Mouse (Mus musculus) mouse embryonic stem cell (cell line): ENCODE measurements at regions not wholly inside any gene's neighbourhood (a gene's known extent, or its start where the extent isn't known, plus 50 kb on each side); places are given as distances from the start of the nearest gene placed in this dataset.

ENCODE experiments used
- in situ Hi-C, 2 experiments: fragments of 300-500 bp; cut with MboI; formaldehyde crosslinking; loops; 1 replicate in 1 of 2; 3 replicates in 1 of 2; pipeline ENCODE4 v1.14.3; 2019 to 2020; ENCODE audit warnings: low sequenced_read_pairs in 2 of 2, low pct_unique_long_range_greater_than_20kb in 1 of 2, mixed read lengths in 1 of 2; ENCODE audit not compliant: unreplicated experiment in 1 of 2

DNA sequence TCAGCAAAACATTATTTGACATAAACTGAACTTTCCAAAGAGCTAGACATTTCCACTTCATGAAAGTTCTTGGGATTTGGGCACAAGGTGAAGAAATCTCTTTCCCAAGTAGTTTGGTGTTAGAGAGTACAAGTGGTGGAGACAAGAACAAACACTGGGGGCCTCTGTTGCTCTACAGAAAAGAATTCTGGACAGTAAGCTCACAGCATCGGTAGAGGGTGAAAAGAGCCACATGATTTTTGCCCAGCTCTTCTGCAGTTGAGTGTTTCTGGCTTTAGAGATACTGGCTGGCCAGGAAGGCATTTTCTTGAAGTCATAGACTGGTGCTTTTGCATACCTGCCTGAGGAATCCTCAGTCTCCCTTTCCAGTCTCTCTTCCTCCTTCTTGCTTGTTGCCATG is 127.8 kb downstream of the Stk31 start:
- in situ Hi-C loops, result loop anchor here in 1 of 2 experiments (25.0 kb wide), 1 partner anchor 764 kb away; no protein-coding TSS in a partner anchor

DNA sequence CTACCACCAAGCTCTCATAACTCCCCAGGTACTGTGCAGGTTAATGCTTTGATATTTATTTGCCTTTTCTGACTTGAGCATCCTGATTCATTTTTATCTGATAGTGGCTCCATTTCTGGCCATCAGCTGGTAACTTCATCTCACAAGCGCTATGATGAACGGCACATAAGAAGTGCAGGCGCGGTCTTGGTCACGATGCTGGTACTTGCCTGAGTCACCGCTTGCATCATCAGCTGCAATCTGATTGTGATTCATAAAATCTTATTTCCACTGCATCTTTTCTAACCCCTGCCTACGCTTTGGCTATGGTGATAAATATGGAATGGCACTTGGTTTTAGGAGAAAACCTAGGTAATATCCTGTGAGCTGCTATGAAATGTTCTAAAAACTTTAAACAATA is 128.3 kb downstream of the Stk31 start:
- in situ Hi-C loops, result loop anchor here in 1 of 2 experiments (25.0 kb wide), 1 partner anchor 764 kb away; no protein-coding TSS in a partner anchor

DNA sequence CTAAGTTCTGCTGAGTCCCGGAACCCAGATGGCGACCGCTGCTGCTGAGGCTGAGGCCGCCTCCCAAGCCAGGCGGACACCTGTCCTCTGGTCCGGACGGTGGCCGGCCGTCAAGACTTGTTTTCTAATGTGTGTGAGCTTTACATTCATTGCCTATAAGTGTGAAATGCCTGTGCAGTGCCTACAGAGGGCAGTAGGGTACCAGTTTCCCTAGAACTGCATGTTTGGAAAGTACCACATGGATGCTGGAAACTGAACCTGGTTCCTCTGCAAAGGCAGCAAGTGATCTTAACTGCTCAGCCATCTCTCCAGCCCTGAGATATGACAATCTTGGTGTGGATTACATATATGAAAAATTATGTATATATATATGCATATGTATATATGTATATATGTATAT is 138.6 kb downstream of the Stk31 start:
- in situ Hi-C loops, result no loop called here

DNA sequence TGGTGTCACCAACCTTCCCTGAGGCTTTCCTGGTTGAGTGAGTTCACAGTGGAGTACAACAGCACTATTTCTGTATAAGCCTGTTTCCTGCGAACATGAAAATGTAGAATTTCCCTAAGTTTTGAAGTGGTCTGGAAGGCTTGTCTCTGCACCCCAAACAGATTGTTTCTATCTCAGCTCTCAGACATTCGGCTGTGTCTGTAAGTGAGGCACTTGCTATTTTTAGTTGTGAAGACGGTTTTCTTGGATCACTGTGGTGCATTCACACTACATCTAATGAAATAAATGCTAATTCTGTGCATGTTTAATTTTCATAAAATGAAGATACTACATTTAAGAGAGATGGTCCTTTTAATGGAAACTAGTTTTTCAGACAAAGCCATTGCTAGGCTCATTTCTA is 139.1 kb downstream of the Stk31 start:
- in situ Hi-C loops, result no loop called here

DNA sequence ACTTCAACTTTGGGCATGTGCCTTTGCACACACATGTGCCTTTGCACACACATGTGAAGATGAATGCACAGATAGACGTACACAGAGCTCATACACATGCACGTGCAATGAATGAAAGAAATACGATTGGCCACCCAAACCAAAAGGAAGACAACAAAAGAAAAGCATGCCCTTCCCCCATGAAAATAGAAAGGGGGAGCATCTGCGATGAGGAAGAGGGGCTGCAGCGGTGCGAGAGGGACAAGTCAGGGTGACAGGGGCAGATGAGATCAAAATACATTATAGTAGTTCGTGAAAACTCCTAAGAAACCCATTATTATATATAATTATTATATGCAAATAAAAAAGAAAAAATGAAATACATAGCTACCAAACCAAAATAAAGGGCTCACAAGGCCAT is 149.5 kb downstream of the Stk31 start:
- in situ Hi-C loops, result no loop called here

DNA sequence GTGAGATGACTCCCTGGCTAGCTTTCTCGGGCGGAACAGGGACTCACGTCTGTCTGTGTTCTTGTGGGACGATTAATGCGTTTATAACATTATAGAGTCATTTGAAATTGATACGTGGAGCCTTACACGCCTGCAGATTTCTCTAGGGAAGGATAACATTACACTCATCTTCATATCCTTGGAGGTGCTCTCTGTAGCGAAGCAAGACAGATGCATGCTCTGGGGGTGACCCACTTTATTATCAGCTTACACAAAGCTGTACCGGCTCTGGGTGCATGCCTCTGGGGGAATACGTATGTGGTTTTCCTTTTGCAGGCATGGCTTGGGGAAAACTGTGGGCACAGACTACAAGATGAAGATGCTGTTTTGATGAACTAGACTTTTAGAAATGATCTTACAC is 159.7 kb downstream of the Stk31 start:
- in situ Hi-C loops, result no loop called here

DNA sequence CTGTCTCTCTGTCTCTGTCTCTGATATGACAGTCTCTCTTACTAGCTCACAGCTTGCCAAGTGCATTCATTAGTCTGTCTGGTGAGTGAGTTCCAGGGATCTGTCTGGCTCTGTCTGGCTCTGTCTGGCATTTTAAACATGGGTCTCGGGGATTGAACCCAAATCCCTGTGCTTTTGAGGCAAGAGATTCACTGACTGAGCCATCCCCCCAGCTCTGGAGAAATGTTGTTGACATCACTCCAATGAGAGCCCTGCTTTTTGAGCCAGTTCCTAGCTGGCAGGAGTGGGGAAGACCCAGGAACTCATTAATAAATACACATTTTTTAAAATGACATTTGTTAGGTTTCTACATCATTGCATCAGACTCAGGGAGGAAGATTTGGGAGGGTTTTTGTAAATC is 163.1 kb downstream of the Stk31 start:
- in situ Hi-C loops, result no loop called here

DNA sequence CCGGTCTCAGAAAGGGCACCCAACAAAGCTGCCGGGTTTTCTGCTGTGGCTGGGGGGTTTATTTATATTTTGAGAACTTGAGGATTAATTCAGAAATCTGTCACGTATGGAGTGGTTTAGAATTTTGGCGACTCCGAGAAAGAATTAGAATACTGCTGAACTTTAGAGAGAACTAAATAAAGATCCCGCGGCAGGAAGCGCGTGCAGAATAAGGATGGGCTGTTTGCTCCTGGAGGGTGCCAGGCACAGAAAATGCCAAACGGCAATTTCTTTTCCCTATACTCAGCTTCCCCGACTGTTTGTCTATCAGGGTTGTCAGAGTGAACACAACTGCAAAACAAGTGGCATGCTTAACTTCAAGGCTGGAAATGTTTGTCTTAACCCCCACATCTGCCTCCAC is 163.7 kb downstream of the Stk31 start:
- in situ Hi-C loops, result no loop called here

DNA sequence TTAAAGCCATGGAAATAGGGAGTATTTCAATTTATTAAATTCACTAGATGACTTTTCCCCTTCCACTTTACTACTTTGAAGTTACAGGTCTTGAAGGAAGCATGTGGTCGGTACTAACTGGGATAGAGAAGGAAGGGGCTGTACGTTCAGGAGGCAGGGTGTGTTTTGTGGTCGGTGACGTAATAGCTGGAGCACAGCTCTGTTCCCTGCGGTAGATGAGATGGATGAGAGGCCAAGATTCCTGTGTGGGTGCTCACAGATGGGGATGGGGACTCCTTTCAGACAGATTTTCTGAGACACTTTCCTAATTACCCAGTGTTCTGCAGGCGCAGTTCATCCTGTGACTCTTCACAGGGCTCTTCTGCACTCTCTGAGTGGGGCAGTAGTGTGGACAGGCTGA is 182.9 kb downstream of the Stk31 start:
- in situ Hi-C loops, result no loop called here

DNA sequence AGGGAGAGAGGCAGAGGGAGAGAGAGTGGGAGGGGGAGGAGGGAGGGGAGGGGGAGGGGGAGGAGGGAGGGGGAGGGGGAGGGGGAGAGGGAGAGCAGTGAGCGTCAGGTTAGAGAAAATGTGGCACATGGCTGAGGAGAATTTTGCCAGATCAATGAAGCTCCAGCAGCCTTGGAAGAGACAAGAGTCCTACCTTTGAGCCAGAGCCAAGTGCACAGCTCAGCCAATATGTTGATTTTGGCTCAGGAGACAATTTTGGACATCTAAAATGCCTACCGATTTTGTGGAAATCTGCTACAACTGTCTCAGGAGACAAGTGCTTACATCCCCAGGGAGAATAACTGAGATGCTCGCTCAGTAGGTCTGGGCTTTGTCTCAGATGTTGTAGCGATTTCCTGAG is 184.3 kb downstream of the Stk31 start:
- in situ Hi-C loops, result no loop called here

DNA sequence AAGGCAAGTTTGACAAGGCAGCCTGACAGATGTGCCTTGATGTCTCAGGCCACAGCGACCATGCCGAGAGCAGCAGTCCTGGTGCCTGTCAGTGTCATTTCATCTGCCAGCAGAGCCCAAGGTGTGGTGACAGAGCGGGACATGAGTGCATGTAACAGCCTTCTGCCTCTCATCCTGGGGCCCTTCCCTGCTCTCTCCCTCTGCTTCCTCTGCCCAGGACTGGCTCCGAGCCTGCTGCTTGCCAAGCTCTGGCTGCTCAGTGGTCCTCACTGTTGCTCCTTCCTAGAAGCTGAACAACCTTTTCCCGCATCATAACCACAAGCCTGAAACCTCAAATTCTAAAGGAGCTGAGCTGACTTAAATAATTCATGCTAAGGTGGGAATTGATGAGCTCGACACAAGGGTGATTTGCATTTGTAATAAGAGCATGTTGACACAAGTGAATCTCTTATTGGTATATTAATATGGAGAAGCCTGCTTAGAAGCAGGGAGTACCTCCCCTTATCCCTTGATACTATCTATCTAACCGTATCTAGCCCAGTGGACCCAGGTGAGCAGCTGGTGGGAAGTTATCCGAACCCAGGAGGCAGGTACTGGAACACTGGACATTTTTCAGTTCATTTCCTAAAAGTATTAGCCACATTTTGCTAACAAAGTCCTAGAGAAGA is 186.8 kb downstream of the Stk31 start:
- in situ Hi-C loops, result no loop called here

DNA sequence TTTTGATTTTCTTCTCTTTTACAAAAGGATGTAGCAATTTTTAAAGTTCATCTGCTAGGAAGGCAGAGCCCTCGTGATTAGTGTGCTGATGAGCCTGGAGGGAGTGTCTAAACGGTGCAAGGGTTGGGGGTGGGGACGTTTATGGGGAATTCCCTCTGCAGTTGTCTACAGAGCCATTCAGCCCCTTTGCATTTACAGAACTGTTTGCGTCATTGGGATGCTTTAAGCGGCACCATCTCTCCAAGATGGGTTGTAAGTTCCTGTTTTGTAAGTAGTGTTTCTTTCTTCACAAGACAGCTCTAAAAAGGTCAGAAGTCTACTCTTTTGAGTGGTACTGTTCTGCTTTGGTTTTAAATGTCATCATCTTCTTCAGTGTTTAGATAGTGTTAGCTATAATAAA is 191.1 kb downstream of the Stk31 start:
- in situ Hi-C loops, result no loop called here

DNA sequence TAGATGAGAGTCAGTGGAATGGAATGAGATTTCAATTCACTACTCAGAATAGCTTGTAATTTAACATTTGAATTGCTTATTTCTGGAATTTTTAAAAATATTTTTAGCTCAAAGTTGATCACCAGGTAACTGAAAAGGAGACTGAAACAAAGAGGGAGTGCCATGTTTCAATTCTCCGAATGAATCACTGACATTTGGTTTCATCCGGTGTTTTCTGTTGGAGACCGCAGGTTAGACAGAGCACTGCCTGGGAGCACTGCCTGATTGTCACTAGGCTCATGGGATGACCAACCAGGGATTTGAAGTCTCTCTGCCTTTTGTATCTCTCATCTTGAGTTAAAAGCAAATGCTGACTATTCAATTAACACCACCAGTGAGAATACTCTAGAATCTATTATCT is 193.3 kb downstream of the Stk31 start:
- in situ Hi-C loops, result no loop called here

DNA sequence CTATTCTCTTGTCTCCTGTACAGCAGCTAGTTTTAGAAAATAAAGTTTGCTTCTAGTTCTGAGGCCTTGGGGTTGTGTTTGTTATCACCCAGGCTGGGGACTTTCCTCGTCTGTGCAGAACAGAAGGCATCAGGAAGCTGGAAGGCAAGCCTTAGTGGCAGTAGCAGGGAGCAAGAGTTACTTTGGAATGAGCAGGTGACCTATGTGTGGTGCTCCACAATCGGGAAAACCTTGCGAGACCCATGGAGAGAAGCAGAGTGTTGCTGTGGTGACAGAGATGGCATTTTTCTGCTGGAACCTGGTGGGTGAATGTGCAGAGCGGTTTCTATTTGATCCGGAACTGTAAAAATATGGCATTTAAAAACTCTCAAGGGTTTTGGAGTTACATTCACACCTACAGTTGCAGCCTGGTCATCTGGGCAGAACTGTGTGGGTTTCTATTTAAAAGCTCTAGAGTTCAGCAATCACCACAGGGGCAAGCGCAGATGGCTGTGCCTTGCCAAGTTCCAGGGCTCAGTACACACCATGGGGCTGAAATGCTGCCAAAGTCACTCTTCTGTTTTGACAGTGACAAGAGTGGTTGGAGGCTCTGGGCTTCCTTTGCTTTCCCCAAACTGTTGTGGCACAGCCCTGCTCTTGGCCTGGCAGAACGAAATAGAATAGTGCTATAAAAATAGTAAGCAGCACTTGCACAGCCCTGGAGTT is 195.7 kb downstream of the Stk31 start:
- in situ Hi-C loops, result no loop called here

DNA sequence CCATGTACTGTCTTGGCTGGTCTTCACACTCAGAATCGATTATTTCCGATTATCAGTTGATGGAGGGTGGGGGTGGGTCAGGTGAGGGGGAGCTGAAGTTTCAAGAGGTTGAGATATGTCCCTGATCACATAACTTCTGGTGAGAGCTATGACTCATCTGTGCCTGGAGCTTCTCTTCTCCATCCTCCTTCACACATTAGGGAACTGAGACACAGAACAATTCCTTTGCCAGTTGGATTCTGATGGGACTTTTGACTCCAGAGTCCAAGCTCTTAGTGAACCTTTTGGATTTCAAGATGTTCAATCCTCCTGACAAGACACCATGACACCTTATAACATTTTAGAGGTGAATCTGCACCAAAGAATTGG is 196.2 kb downstream of the Stk31 start:
- in situ Hi-C loops, result no loop called here

DNA sequence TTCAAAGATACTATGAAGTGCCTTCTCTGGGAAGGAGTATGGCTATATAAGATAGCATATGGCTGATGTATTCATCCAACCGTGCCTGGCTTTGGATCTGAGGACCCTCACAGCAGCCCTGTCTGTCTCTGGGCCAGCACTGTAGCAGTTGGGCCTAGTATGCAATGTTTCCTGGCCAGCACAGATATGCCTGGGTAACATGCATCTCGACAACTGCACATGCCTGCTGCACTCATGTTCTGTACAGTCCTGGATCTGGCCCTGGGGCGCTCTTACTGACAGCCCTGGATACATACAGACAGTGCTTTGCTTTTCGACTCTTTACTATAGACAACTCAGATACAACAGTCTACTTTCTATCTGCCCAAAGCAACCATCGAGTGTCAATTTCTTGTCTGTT is 197.3 kb downstream of the Stk31 start:
- in situ Hi-C loops, result no loop called here

DNA sequence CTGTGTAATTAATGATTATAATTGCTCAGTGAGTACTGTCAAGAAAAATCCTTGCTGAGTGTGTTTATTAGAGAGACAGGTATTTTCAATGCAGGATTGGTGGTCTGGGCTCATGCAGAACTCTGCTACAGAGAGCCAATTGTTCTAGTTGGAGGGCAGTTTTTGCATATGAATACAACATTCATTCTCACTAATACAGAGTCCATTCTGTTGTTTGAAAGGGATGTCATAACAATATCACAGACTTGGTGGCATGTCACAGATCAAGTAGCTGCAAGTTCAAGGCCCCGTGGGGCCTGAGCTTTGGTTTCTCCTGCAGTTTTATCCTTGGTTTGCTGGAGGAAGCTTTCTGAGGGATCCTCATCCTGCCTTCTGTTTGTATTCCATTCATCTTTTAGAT is 207.8 kb downstream of the Stk31 start:
- in situ Hi-C loops, result no loop called here

DNA sequence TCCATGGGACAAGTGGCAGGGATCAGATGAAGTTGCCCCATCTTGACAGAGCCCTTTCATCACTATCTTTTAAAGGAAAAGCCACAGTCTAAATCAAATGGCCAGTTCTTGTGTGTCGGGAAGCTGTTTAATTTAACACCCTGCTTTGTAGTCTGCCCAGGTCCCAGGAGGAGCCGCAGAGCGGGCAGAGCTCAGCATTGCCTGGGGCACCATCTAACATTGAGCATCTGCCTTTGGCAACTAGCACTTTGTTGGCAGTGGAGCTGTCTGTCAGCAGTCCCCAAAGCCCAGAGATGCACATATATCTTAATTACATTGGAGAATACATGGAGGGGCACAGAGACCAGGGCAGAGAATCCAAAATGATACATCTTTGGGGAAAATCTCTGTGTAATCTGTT is 208.4 kb downstream of the Stk31 start:
- in situ Hi-C loops, result no loop called here

DNA sequence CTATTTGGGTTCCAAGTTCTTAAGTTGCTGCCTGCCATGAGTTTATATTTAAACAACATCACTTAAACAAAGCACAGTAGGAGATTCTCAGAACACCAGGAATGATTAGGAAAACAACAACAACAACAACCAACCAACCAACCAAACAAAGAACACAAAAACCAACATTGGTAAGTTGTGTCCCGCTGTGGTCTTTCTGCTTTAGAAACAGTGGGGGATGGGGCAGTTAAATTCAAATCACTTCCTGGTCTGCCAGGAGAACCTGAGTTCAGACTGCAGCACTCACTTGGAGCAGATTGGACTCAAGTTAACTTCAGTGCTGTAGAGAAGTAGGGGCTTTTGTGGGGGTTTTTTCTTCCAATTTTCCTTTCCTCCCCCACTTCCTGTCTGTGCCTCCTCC is 210.6 kb downstream of the Stk31 start:
- in situ Hi-C loops, result no loop called here

DNA sequence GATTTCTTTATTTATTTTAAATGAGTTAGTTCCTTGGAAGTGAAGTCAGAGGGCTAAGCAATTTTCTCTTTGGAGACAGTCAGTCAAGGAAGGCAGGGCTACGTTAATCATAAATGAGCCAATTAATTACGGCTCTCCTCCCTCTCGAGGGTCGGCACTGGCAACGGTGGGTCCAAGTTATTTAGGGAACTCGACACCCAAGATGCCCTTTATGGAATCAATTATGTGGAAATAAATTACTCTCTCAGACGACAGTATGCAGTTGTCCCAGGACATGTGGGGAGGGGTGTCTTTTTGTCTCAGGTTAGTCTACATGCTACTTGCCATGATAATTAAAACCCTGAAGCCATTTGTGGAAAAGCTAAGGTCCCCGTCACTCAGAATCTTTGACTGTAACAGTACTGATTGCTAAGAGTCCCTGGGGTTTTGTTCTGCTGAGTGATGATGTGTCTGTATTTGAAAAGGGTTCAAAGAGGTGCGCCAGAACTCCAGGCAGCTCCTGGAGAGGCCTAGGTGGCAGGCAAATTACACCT is 211.3 kb downstream of the Stk31 start:
- in situ Hi-C loops, result no loop called here
